Mouse (Mus musculus) G1E (cell line): ENCODE measurements at regions not wholly inside any gene's neighbourhood (a gene's known extent, or its start where the extent isn't known, plus 50 kb on each side); places are given as distances from the start of the nearest gene placed in this dataset.

ENCODE experiments used
- CTCF ChIP-seq: IDR thresholded peaks from 2 replicates; pipeline ENCODE4 v1.5.1; 2012; ENCODE audit warnings: low read depth, low read length, inconsistent platforms, mixed read lengths
- GATA1 ChIP-seq: IDR thresholded peaks from 2 replicates; pipeline ENCODE4 v1.6.1; 2012; ENCODE audit warnings: borderline replicate concordance, low read length, inconsistent platforms, mixed read lengths
- GATA2 ChIP-seq: IDR thresholded peaks from 2 replicates; pipeline ENCODE4 v1.6.1; 2012; ENCODE audit warnings: low read depth, low read length, inconsistent platforms, borderline replicate concordance
- POLR2AphosphoS5 ChIP-seq: IDR thresholded peaks from 2 replicates; pipeline ENCODE4 v1.6.1; 2012; ENCODE audit warnings: low read depth, low read length, inconsistent platforms; ENCODE audit not compliant: insufficient replicate concordance
- TAL1 ChIP-seq: conservative IDR thresholded peaks from 2 replicates; pipeline ENCODE4 v1.6.1; 2012; ENCODE audit warnings: low read depth, low read length, inconsistent platforms, mixed read lengths

GRCm38 (mm10) chr19:15789741-15790140, 157.4 kb downstream of the Psat1 start:
- TF ChIP-seq CTCF (no peak), GATA2 (no peak), GATA1 (no peak), POLR2AphosphoS5 (no peak), TAL1 (no peak)
